Mouse (Mus musculus) limb, embryonic 15.5 days (tissue): ENCODE measurements at regions not wholly inside any gene's neighbourhood (a gene's known extent, or its start where the extent isn't known, plus 50 kb on each side); places are given as distances from the start of the nearest gene placed in this dataset.

Experiments
- ATAC-seq: fragments of 200-750 bp; cut with Nextera tagmentation; 2 replicates; pipeline ENCODE4 v1.8.0; 2017; ENCODE audit warnings: low read depth, moderate TSS enrichment; ENCODE audit not compliant: insufficient number of reproducible peaks, low FRiP score, low TSS enrichment
- H3K27ac ChIP-seq: fragments of 300-500 bp; sonication (generic); 2 replicates; pipeline ENCODE4 v1.5.1; 2015; ENCODE audit warnings: moderate library complexity, mild to moderate bottlenecking, inconsistent platforms
- H3K27me3 ChIP-seq: fragments of 300-500 bp; sonication (generic); 2 replicates; pipeline ENCODE4 v1.6.1; 2015; ENCODE audit warnings: inconsistent platforms
- H3K36me3 ChIP-seq: fragments of 300-500 bp; sonication (generic); 2 replicates; pipeline ENCODE4 v1.6.1; 2015; ENCODE audit warnings: inconsistent platforms
- H3K4me1 ChIP-seq: fragments of 300-500 bp; sonication (generic); 2 replicates; pipeline ENCODE4 v1.6.1; 2015; ENCODE audit warnings: inconsistent platforms
- H3K4me2 ChIP-seq: fragments of 300-500 bp; sonication (generic); 2 replicates; pipeline ENCODE4 v1.6.1; 2015; ENCODE audit warnings: mild to moderate bottlenecking, inconsistent platforms
- H3K4me3 ChIP-seq: fragments of 300-500 bp; sonication (generic); 2 replicates; pipeline ENCODE4 v1.5.1; 2015; ENCODE audit warnings: mild to moderate bottlenecking, inconsistent platforms
- H3K9ac ChIP-seq: fragments of 300-500 bp; sonication (generic); 2 replicates; pipeline ENCODE4 v1.6.1; 2015; ENCODE audit warnings: inconsistent platforms
- H3K9me3 ChIP-seq: fragments of 300-500 bp; sonication (generic); 2 replicates; pipeline ENCODE4 v1.6.1; 2016; ENCODE audit warnings: inconsistent platforms
- WGBS: fragments of 180-500 bp; shearing (Covaris S2); methylation state at CpG from one replicate; pipeline ENCODE4 v1.1.7; 2015; 5-methylcytosine and 5-hydroxymethylcytosine counted together

DNA sequence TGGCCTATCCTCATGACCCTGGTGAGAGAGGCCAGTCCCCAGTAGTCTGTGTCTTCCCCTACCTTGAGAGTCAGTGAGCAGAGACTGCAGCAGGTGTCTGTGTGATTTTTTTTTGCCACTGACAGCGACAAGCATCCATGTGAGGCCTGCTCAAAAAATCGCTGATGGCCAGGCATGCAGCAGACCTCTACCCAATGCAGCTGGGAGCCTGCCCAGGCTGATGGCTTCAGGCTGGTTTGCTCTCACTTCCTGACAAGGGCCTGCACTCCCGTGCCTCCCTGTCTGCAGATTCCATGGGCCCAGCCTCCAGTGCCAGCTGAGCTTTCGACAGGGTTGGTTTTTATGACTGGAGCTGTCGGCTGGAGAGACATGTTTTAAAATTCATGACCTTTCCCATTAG is 437.1 kb downstream of the Cd83 start:
- Histone ChIP-seq H3K4me2 (no peak overlapping the region), H3K4me3 (no peak overlapping the region), H3K36me3 (no peaks in the 10 kb centered on the region), H3K9ac (no peak overlapping the region), H3K9me3 (no peaks in the 10 kb centered on the region), H3K27me3 (0 out of 2 replicates have a peak, but pooled peaks cover 4% of the 10 kb centered on the region), H3K27ac (no peak overlapping the region), H3K4me1 (peaks cover 3% of the 10 kb centered on the region; the same call in 1 of the 2 replicates)
- ATAC-seq: no peak
- WGBS: 29% methylated on average over 5 of the region's 5 CpGs

DNA sequence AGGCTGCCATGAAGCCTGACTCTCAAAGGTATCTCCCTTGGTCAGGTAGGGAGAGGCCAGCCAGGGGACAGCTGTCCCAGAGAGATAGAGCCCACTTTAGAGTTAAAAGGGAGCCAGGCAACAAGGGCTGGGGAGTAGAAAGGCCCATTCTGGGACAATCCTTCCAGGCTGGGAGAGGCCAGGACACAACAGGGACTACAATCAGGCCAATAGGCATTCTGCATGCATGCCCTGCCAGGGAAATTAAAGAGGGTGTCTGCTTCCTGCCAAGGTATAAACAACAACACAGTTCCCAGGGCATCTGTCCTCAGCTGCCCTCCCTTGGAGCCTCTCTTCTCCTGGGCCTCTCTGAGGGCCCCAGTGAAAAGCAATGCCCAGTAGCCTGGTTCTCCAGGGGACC is 437.8 kb downstream of the Cd83 start:
- H3K4me2 ChIP-seq: no peak overlapping the region
- no peak overlapping the region for H3K9ac ChIP-seq
- H3K27me3 ChIP-seq: 0 out of 2 replicates have a peak, but pooled peaks cover 4% of the 10 kb centered on the region
- H3K9me3 ChIP-seq: no peaks in the 10 kb centered on the region
- H3K4me3 ChIP-seq: no peak overlapping the region
- no peak overlapping the region for H3K27ac ChIP-seq
- no peak for ATAC-seq
- peaks cover 3% of the 10 kb centered on the region; the same call in 1 of the 2 replicates for H3K4me1 ChIP-seq
- H3K36me3 ChIP-seq: no peaks in the 10 kb centered on the region

DNA sequence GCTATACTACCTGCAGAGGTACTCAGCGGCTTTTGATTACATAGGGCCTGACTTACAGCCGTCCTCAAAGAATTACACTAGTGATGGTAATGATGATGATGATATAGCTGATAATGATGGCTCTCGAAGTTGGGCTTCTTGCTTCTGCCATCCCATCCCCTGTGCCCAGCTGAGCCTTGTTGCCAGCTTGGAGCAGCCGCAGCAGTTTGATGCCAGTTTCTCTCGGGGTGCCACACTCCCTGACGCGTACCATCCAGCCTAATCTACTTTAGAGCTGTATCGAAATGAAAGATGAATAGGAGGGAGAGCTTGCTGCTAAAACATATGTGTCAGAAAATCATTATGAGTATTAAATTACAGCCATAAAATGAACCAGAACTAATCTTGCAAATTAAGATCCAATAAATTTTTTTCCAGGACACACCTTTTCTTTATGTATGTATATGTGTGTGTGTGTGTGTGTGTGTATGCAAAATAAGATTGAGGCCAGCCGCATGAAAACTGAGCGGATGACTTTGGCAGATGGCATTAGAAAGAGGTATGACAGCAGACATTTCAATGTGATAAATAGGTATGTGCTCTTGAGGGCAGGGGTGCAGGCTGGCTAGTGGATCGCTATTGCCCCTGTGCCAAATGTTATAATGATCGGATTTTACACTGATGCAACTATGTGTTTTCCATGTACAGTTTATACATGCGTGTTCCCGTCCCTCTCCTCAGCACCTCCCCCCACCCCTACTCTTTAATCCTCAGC is 443.3 kb downstream of the Cd83 start:
- no peak for ATAC-seq
- H3K9me3 ChIP-seq: no peaks in the 10 kb centered on the region
- no peak overlapping the region for H3K9ac ChIP-seq
- no peaks in the 10 kb centered on the region for H3K27me3 ChIP-seq
- H3K4me3 ChIP-seq: no peak overlapping the region
- no peak overlapping the region; the same call in 1 of the 2 replicates for H3K4me2 ChIP-seq
- peaks cover 36% of the 10 kb centered on the region for H3K4me1 ChIP-seq
- H3K36me3 ChIP-seq: no peaks in the 10 kb centered on the region
- WGBS: 60% methylated on average over 14 of the region's 14 CpGs
- no peak overlapping the region for H3K27ac ChIP-seq

DNA sequence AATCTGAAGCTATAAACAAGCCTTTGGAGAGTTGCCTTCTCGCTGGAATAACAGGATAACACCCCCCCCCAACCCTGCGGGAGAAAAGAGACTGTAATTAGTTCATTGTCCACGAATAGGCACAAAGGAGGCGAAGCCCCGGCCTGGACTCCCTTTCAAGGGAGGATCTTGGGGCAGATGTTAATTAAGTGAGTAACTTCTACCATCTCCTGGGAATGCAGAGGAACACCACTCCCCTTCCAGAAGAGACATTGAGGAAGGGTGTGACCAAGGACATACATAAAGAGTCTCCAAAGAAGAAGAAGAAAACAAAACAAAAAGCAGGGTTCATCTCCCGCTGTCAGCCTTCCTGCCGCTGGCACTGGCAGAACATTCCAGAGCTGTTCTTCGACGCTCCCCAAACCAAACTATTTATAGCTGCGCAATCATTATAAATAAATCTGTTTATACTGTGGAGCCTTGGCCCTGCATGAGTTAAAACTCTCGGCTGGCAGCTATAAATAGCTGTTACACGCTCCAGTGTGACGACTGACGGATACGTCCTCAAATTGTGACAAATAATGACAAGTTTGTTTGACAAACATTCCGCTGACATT is 444.1 kb downstream of the Cd83 start:
- H3K27ac ChIP-seq: 0 out of 2 replicates have a peak overlapping the region, but pooled peaks have one; percentile 54
- H3K4me3 ChIP-seq: no peak overlapping the region
- WGBS: 7% methylated on average over 16 of the region's 16 CpGs
- peak overlapping the region; percentile 21 for H3K4me2 ChIP-seq
- H3K4me1 ChIP-seq: peaks cover 36% of the 10 kb centered on the region
- no peak for ATAC-seq
- H3K36me3 ChIP-seq: no peaks in the 10 kb centered on the region
- no peak overlapping the region for H3K9ac ChIP-seq
- H3K27me3 ChIP-seq: no peaks in the 10 kb centered on the region
- H3K9me3 ChIP-seq: no peaks in the 10 kb centered on the region

DNA sequence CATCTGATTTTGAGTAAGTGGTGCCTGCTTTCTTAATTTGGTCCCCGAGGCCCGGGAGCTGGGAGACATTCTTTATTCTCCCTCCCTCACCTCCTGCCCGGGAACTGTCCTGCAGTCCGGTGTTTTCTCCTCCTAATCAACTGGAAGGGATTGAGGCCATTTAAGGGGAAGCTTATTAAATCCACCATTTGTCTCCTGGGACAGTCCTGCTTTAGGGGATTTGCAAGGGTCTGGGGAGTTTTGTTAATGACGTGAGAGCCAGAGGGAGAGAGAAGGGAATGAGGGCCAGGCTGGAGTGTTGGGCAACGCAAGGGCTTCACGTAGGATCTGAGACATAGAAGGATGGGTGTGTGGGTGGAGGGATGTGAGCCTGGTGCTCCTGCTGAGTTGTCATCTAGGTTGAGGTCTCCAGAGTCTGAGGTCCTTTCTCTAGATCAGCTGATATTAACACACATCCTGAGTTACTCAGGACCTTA is 444.6 kb downstream of the Cd83 start:
- ATAC-seq: no peak
- no peaks in the 10 kb centered on the region for H3K9me3 ChIP-seq
- no peak overlapping the region for H3K9ac ChIP-seq
- no peaks in the 10 kb centered on the region for H3K27me3 ChIP-seq
- peaks cover 36% of the 10 kb centered on the region for H3K4me1 ChIP-seq
- H3K27ac ChIP-seq: peak overlapping the region; percentile 17; the same call in 1 of the 2 replicates
- no peak overlapping the region for H3K4me3 ChIP-seq
- H3K36me3 ChIP-seq: no peaks in the 10 kb centered on the region
- 9% methylated on average over 7 of the region's 7 CpGs for WGBS
- peak overlapping the region; percentile 21 for H3K4me2 ChIP-seq

DNA sequence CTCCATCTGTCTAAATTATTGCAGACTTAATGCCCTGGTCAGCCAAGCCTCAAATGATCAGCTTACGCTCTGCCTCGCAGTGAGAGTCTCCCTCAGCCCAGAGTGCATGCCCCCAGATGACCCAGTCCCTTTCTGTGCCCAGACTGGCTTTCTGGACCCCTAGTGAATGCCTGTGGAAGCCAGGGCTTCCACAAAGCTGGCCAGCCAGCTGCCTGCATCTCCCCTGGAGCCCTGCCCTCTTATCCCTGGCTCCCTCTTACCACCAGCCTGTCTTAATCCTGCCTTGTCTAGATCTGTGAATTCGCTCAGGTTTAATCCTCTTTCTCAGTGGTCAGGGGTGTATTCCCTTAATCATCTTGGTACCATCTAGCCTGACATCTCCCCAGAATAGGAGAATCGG is 446.8 kb downstream of the Cd83 start:
- no peak for ATAC-seq

DNA sequence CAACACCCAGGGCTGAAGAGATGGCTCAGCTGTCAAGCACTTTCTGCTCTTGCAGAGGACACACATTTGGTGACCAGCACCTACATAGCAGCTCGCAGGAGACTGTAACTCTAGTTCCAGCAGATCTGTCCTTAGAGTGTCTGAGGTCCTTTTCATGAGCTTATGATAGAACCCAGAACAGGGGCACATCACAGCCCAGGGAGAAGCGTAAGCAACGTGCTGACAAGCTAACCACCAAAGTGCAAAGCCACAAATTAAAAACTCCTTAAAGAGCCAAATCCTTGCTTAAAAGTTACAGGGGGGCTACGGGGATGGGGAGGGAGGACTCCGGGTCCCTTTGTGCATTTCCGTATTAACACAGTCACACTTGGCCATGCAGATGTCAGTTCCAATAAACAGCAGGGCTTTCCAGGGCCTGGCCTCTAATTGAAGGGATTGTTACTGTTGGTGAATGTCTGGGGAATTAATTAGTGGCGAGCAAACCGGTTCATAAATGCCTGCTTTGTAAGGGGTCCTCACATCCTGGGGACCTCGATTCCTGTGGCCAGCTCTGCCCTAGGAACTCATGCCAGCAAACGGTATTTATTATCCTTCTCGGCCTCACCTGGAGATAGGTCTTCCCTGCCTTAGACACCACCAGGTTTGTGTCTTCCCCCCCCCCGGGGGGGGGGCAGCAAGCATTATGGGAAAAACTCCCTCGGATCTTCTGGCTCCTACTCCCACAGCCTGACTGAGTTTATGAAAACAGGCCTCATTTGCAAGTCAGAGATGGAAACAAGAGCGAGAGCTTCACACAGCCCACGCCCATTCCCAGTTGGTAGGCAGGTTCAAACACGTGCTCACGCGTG is 447.5 kb downstream of the Cd83 start:
- Histone ChIP-seq H3K9ac (no peak overlapping the region), H3K4me3 (no peak overlapping the region), H3K4me1 (peaks cover 36% of the 10 kb centered on the region), H3K27me3 (no peaks in the 10 kb centered on the region), H3K36me3 (no peaks in the 10 kb centered on the region), H3K27ac (0 out of 2 replicates have a peak overlapping the region, but pooled peaks have one; percentile 3), H3K9me3 (no peaks in the 10 kb centered on the region), H3K4me2 (no peak overlapping the region)
- 23% methylated on average over 18 of the region's 18 CpGs for WGBS
- 0 out of 2 replicates have a peak, but pooled peaks have one; percentile 50 for ATAC-seq

More for the DNA sequence above, 446.8 kb downstream of the Cd83 start:
- H3K27ac ChIP-seq: no peak overlapping the region
- no peak overlapping the region for H3K4me3 ChIP-seq
- H3K9ac ChIP-seq: no peak overlapping the region
- H3K9me3 ChIP-seq: no peaks in the 10 kb centered on the region
- H3K27me3 ChIP-seq: no peaks in the 10 kb centered on the region
- no peak overlapping the region for H3K4me2 ChIP-seq
- H3K36me3 ChIP-seq: no peaks in the 10 kb centered on the region
- peaks cover 36% of the 10 kb centered on the region for H3K4me1 ChIP-seq
- WGBS: 66% methylated on average over 4 of the region's 4 CpGs

DNA sequence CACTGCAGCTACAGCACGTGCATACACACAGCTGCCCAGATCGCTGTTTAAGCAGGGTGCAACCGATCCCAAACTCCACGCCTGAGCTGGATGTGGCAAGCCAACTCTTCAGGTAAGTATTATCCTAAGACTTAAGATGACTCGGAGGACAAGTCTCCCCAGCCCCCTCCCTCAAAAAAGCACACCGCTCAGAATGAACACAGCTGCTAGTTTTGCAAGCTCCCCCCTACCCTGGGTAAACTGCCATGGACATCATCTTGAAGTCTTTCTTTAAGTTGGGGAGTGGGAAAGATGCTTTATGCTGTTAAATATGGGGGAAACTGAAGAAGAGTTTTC is 448.1 kb downstream of the Cd83 start:
- no peak overlapping the region for H3K4me2 ChIP-seq
- 28% methylated on average over 6 of the region's 6 CpGs for WGBS
- H3K9me3 ChIP-seq: no peaks in the 10 kb centered on the region
- H3K27ac ChIP-seq: no peak overlapping the region
- H3K27me3 ChIP-seq: no peaks in the 10 kb centered on the region
- no peaks in the 10 kb centered on the region for H3K36me3 ChIP-seq
- ATAC-seq: no peak
- H3K4me3 ChIP-seq: no peak overlapping the region
- no peak overlapping the region for H3K9ac ChIP-seq
- peaks cover 34% of the 10 kb centered on the region for H3K4me1 ChIP-seq

DNA sequence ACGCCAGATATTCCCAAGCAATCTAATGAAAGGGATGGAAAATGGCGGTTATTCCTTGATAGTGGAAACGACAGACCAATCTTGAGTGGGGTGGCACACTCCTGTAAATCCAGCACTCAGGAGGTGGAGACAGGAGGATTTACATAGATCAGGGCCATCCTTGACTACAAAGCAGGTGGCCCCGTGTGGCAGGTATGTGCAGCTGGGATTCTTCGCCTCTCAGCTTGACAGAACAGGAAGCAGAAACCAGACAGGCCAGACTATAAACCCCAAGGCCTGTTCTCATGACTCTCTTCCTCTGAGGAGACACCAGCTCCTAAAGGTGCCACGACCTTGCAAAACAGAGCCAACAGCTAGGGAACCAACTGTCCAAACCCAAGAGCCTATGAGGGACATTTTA is 449.7 kb downstream of the Cd83 start:
- H3K4me1 ChIP-seq: peaks cover 28% of the 10 kb centered on the region
- 78% methylated on average over 6 of the region's 6 CpGs for WGBS

DNA sequence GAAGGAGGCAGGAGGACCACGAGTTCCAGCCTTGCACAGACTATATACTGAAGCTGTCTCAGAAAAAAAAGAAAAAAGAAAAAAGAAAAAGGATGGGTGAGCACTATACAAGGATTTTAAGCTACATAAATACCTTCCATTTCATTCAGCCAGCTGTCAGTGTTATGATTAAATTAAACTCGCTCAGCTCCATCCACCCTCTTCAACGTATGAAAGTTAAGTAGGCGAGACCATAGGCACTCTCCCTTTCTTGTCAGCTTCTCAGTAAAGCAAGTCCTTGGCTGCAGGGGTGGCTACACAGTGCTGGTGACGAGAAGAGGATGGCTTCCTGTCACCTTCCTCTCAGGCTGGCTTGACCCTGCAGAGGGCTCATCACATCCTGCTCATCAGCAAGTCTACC is 450.7 kb downstream of the Cd83 start:
- Histone ChIP-seq H3K9me3 (no peaks in the 10 kb centered on the region), H3K36me3 (no peaks in the 10 kb centered on the region), H3K4me1 (peaks cover 23% of the 10 kb centered on the region), H3K27ac (no peak overlapping the region), H3K4me3 (no peak overlapping the region), H3K4me2 (no peak overlapping the region), H3K9ac (no peak overlapping the region), H3K27me3 (no peaks in the 10 kb centered on the region)
- no peak for ATAC-seq
- WGBS: 75% methylated on average over 5 of the region's 5 CpGs

More for the DNA sequence above, 449.7 kb downstream of the Cd83 start:
- H3K9ac ChIP-seq: no peak overlapping the region
- H3K4me3 ChIP-seq: no peak overlapping the region
- no peak overlapping the region for H3K27ac ChIP-seq
- H3K9me3 ChIP-seq: no peaks in the 10 kb centered on the region
- no peak for ATAC-seq
- H3K4me2 ChIP-seq: no peak overlapping the region
- no peaks in the 10 kb centered on the region for H3K36me3 ChIP-seq
- H3K27me3 ChIP-seq: no peaks in the 10 kb centered on the region

DNA sequence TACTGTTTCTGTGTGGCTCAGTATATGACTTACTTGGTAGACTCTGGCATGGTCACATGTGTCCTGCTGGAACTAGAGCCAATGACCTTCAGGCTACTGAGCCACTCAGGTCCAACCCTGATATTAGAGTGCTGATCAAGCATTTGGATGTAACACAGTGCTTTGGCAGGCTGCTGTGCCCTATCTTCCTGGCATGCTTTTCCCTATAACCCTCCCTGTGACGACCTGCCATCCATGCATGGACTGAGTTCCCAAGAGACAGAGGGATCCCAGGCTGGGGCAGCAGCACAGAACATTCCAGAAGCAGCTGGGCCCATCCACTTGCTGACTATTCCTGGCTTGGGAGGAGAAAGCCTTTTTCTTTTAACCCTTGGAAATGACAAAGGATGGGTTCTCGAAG is 451.4 kb downstream of the Cd83 start:
- Histone ChIP-seq H3K4me3 (no peak overlapping the region), H3K27me3 (no peaks in the 10 kb centered on the region), H3K4me2 (no peak overlapping the region), H3K36me3 (no peaks in the 10 kb centered on the region), H3K9me3 (no peaks in the 10 kb centered on the region), H3K4me1 (peaks cover 23% of the 10 kb centered on the region), H3K9ac (no peak overlapping the region), H3K27ac (no peak overlapping the region)
- no peak for ATAC-seq
- 76% methylated on average over 2 of the region's 2 CpGs for WGBS

DNA sequence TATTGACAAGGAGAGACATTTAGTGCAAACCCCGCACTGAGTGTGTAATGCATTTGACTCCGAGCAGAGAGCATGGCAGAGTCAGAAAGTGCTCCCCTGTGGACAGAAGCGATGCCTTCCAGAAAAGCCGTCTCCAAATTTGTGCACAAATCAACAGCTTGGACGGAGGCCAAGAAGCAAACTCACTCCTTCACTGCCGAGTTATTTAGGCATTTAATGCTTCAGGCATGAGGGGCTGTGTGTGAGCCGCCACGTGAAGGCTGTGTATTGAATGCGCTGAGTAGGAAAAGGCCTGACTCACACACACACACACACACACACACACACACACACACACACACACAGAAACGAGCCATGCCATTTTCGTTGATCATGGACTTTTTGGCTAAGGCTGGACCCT is 453.7 kb downstream of the Cd83 start:
- Histone ChIP-seq H3K27me3 (no peaks in the 10 kb centered on the region), H3K36me3 (no peaks in the 10 kb centered on the region), H3K4me3 (no peak overlapping the region), H3K9ac (no peak overlapping the region), H3K27ac (no peak overlapping the region), H3K9me3 (no peaks in the 10 kb centered on the region), H3K4me1 (peaks cover 8% of the 10 kb centered on the region), H3K4me2 (0 out of 2 replicates have a peak overlapping the region, but pooled peaks have one; percentile 1)
- 0 out of 2 replicates have a peak, but pooled peaks have one; percentile 63 for ATAC-seq
- WGBS: 11% methylated on average over 11 of the region's 11 CpGs
